Mouse (Mus musculus) ES-E14 (cell line): Measurements from ENCODE around the gene 6430571L13Rik.

ENCODE experiments used
- CHD2 ChIP-seq: IDR thresholded peaks from 2 replicates; pipeline ENCODE4 v1.6.1; 2014; ENCODE audit warnings: mild to moderate bottlenecking, low read depth, low read length, inconsistent platforms
- HCFC1 ChIP-seq: IDR thresholded peaks from 2 replicates; pipeline ENCODE4 v1.6.1; 2012; ENCODE audit warnings: low read length, inconsistent platforms, borderline replicate concordance; ENCODE audit not compliant: insufficient read depth
- ZC3H11A ChIP-seq: IDR thresholded peaks from 2 replicates; pipeline ENCODE4 v1.6.1; 2012; ENCODE audit warnings: low read depth, mild to moderate bottlenecking, inconsistent platforms, low read length, borderline replicate concordance

DNA sequence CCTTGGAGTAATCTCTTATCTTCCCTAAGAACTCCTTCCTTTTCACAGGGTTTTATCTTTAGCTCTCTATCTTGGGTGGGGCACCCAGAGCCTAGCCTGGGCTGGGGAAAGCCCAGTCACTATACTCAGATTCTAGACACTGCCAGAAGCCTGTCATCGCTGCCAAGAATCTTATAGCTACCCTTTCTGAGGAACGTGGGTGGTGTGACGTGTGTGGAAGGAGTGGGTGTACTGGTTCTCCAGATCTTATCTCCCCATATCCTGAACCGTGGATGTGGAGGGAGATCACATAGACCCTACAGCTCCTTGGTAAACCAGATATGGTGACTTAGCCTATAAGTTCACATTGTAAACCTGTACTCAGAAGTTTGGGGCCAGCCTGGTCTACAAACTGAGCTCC is 44.8 kb upstream of the 6430571L13Rik start:
- no peak for TF ChIP-seq ZC3H11A
- TF ChIP-seq HCFC1 = no peak
- no peak for TF ChIP-seq CHD2
